Mouse (Mus musculus) naive thymus-derived CD4-positive, alpha-beta T cell, adult 5 months (primary cell): Measurements from ENCODE around the gene Zbed5. TPM values are rescaled to one million over a fixed set of nuclear protein-coding genes. Genes with fewer than 3 reads are reported as not detected.

Experiments
- polyA plus RNA-seq: library from polyadenylated mRNA; unstranded; fragments of 100-300 nt; shearing (Covaris generic); gene quantifications from one replicate; pipeline ENCODE4 v1.2.1, GENCODE M21; 2017

Gene Zbed5
- 0.67 TPM for polyA plus RNA-seq

GRCm38 (mm10) chr5:129895198-129896088, at the start of gene Zbed5:
Gene Zbed5, plus strand, starts transcription at chr5:129895723.

GRCm38 (mm10) chr5:129846752-129847557, 48.6 kb upstream of the Zbed5 start, which contains the start of gene Sumf2:
Gene Sumf2, plus strand, starts transcription at chr5:129846986.

GRCm38 (mm10) chr5:129886911-129887636, 8.4 kb upstream of the Zbed5 start, which contains the start of gene Chchd2:
Gene Chchd2, minus strand, starts transcription at chr5:129887470.

GRCm38 (mm10) chr5:129898449-129898848, 2.9 kb downstream of the Zbed5 start, which contains the start of gene Phkg1:
Gene Phkg1, minus strand, starts transcription at chr5:129898549.

GRCm38 (mm10) chr5:129908242-129908965, 12.9 kb downstream of the Zbed5 start, which contains the start of gene Nupr1l:
Gene Nupr1l, plus strand, starts transcription at chr5:129908540.

GRCm38 (mm10) chr5:129941495-129942045, 46.0 kb downstream of the Zbed5 start, which contains the start of gene Vkorc1l1:
Gene Vkorc1l1, plus strand, starts transcription at chr5:129941970.

Other genes with a start within 250 kb of the Zbed5 start
- gene Zfp11, start 225.6 kb upstream of the Zbed5 start, polyA plus RNA-seq, result 0.72 TPM
- gene Sept14, start 187.2 kb upstream of the Zbed5 start, polyA plus RNA-seq, result not detected
- gene Mrps17, start 180.2 kb upstream of the Zbed5 start, polyA plus RNA-seq, result 67.4 TPM
- gene Nipsnap2, start 170.7 kb upstream of the Zbed5 start, polyA plus RNA-seq, result 26.3 TPM
- 26.9 TPM for gene Psph, start 108.3 kb upstream of the Zbed5 start, polyA plus RNA-seq
- gene Sumf2, start 48.7 kb upstream of the Zbed5 start, polyA plus RNA-seq, result 11.7 TPM
- gene Chchd2, start 8.3 kb upstream of the Zbed5 start, polyA plus RNA-seq, result 425 TPM
- gene Phkg1, start 2.8 kb downstream of the Zbed5 start, polyA plus RNA-seq, result 0.32 TPM
- gene Nupr1l, start 12.8 kb downstream of the Zbed5 start, polyA plus RNA-seq, result 0.25 TPM
- gene Vkorc1l1, start 46.2 kb downstream of the Zbed5 start, polyA plus RNA-seq, result 17.5 TPM
- gene Gusb, start 107.3 kb downstream of the Zbed5 start, polyA plus RNA-seq, result 16.6 TPM
- 36.9 TPM for gene Asl, start 133.5 kb downstream of the Zbed5 start, polyA plus RNA-seq
- gene Crcp, start 133.6 kb downstream of the Zbed5 start, polyA plus RNA-seq, result 18.6 TPM
- gene Tpst1, start 177.6 kb downstream of the Zbed5 start, polyA plus RNA-seq, result 9.6 TPM
- gene Kctd7, start 249.1 kb downstream of the Zbed5 start, polyA plus RNA-seq, result 2.2 TPM